Mouse (Mus musculus): ENCODE results near the gene Kcnmb3. TPM values are rescaled to one million over a fixed set of nuclear protein-coding genes. Genes with fewer than 3 reads are reported as not detected.
"Not testable (repeated sequence)": the region's sequence is repeated elsewhere in the genome, so short reads cannot be mapped to it uniquely, and the experiment has no call there.

The Kcnmb3 gene
- polyA plus RNA-seq, 1 experiment from 2014 or later, result 0.23 TPM

DNA sequence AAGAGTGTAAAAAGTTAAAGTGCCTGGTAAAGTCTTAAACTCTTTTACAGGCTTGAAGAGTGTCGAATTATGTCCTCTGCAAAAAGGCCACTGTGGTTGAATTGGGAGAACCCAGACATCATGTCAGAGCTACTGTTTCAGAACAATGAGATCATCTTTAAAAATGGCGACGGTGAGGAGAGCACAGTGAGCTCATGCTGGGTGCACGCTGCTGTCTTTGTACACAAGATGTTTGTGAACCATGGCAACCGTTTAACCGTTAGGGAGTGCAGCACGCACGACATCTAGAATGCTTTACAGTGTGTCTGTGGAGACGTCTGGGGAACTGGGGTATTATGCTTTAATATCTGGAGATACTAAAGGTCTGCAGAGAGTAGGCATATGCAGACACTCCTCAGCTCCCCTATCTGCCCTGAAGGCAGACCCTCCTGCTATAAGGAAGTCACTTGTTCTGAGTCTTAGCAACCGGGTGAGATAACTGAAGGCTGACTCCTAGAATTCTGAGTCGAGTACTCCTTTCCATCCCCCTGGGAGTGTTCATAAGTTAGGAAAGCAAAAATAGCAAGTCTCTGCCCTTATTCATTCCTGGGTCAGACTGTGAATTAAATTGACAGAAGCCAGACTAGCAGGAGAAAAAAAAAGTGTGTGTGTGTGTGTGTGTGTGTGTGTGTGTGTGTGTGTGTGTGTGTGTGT, 37.6 kb downstream of the Kcnmb3 start:
- Histone ChIP-seq H3K4me2 (replicated peaks) (no peak overlapping the region), H3K4me1 (no peaks in the 10 kb centered on the region), H3K4me3 (no peak overlapping the region), H3K9me3 (no peaks in the 10 kb centered on the region), H3K27me3 (no peaks in the 10 kb centered on the region), H3K27ac (replicated peaks) (no peak overlapping the region), H3K9ac (replicated peaks) (no peak overlapping the region), H3K36me3 (peaks cover 72% of the 10 kb centered on the region)
- ATAC-seq (ENCODE audit: low FRiP score, low read depth), result no peak
- WGBS, result 83% methylated on average over 11 of the region's 11 CpGs

DNA sequence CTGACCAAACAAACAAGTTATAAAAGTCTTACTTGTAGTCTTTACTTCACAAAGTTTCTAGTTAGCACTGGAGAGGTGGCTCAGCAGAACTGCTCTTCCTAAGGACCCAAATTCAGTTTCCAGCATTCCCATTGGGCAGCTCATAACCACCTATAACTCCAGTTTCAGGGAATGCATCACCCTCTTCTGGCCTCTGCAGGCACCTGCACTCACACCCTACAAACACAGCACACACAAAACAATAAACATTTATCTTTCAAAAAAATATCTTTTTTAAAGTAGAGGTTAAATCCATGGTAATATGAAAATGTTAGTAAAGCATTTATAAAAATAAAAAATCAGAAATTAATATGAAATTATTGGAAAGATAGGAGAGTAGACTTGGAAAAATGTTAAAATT, 50.3 kb downstream of the Kcnmb3 start:
- Histone ChIP-seq H3K4me2 (replicated peaks) (no peak overlapping the region), H3K27me3 (no peaks in the 10 kb centered on the region), H3K9me3 (no peaks in the 10 kb centered on the region), H3K4me3 (no peak overlapping the region), H3K4me1 (no peaks in the 10 kb centered on the region), H3K27ac (replicated peaks) (no peak overlapping the region), H3K36me3 (peaks cover 74% of the 10 kb centered on the region), H3K9ac (replicated peaks) (no peak overlapping the region)
- no peak for ATAC-seq (ENCODE audit: low FRiP score, low read depth)

DNA sequence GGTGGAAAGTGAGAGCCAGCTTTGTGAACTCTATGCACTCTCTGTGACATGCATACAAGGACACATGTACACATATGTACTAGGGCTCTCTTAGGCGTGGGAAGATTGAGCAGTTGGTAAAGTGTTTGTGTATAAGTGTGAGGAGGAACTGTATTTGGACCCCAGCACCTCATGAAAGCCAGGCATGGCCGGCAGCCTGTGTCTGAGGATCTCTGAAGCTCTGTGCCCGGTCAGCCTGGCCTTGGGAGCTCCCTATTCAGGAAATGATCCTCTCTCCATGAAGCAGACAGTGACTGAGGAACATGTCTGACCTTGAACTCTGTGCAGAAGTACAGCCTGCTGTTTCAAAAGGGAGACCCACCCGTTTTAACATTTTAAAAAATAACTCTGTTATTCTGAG, 53.3 kb downstream of the Kcnmb3 start:
- Histone ChIP-seq H3K9me3 (no peaks in the 10 kb centered on the region), H3K9ac (replicated peaks) (no peak overlapping the region), H3K27me3 (no peaks in the 10 kb centered on the region), H3K4me2 (replicated peaks) (no peak overlapping the region), H3K4me3 (no peak overlapping the region), H3K36me3 (peaks cover 60% of the 10 kb centered on the region), H3K27ac (replicated peaks) (no peak overlapping the region), H3K4me1 (no peaks in the 10 kb centered on the region)
- 84% methylated on average over 4 of the region's 4 CpGs for WGBS
- no peak for ATAC-seq (ENCODE audit: low FRiP score, low read depth)

- H3K36me3 ChIP-seq, result peaks cover 54% of the 10 kb centered on the region
Measured at GRCm38 (mm10) chr3:32437820-32438219, 54.2 kb downstream of the Kcnmb3 start.

DNA sequence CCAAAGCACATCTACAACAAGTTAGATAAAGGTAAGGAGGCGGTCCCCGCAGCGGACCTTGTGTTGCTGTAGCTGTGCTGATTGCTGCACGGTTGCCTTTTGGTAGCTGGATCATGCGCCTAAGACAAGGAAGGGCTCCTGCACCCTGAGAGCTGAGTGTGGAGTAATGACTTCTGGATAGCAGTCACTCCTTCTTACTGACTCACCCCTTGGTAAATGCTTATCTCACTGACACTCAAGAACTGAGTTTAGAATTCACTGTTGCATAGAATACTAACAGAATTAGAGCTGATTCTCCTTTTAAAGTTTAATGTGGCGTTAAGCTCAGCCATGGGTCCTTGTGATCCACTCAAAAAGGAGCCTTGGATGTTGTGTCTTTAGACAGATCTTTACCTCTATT, 54.7 kb downstream of the Kcnmb3 start:
- Histone ChIP-seq H3K4me2 (replicated peaks) (no peak overlapping the region), H3K4me1 (no peaks in the 10 kb centered on the region), H3K27ac (replicated peaks) (no peak overlapping the region), H3K9me3 (no peaks in the 10 kb centered on the region), H3K4me3 (no peak overlapping the region), H3K27me3 (no peaks in the 10 kb centered on the region), H3K9ac (replicated peaks) (no peak overlapping the region), H3K36me3 (peaks cover 49% of the 10 kb centered on the region)
- 94% methylated on average over 6 of the region's 6 CpGs for WGBS
- no peak for ATAC-seq (ENCODE audit: low FRiP score, low read depth)

More at GRCm38 (mm10) chr3:32437820-32438219, 54.2 kb downstream of the Kcnmb3 start:
- H3K27ac ChIP-seq (replicated peaks), result no peak overlapping the region
- no peaks in the 10 kb centered on the region for H3K9me3 ChIP-seq
- H3K4me1 ChIP-seq, result no peaks in the 10 kb centered on the region
- H3K9ac ChIP-seq (replicated peaks), result no peak overlapping the region
- no peak overlapping the region for H3K4me3 ChIP-seq
- no peaks in the 10 kb centered on the region for H3K27me3 ChIP-seq
- H3K4me2 ChIP-seq (replicated peaks), result no peak overlapping the region
- no peak for ATAC-seq (ENCODE audit: low FRiP score, low read depth)
- 97% methylated on average over 6 of the region's 6 CpGs for WGBS

GRCm38 (mm10) chr3:32436101-32436500, 55.9 kb downstream of the Kcnmb3 start:
- H3K9ac ChIP-seq (replicated peaks), result no peak overlapping the region
- no peaks in the 10 kb centered on the region for H3K9me3 ChIP-seq
- H3K4me3 ChIP-seq, result no peak overlapping the region
- H3K27me3 ChIP-seq, result no peaks in the 10 kb centered on the region
- no peak overlapping the region for H3K27ac ChIP-seq (replicated peaks)
- 90% methylated on average over 11 of the region's 11 CpGs for WGBS
- no peaks in the 10 kb centered on the region for H3K4me1 ChIP-seq
- ATAC-seq (ENCODE audit: low FRiP score, low read depth), result no peak
- H3K36me3 ChIP-seq, result peaks cover 39% of the 10 kb centered on the region
- no peak overlapping the region for H3K4me2 ChIP-seq (replicated peaks)

GRCm38 (mm10) chr3:32434016-32434415, 58.0 kb downstream of the Kcnmb3 start:
- no peak for ATAC-seq (ENCODE audit: low FRiP score, low read depth)
- Histone ChIP-seq H3K9me3 (no peaks in the 10 kb centered on the region), H3K36me3 (peaks cover 21% of the 10 kb centered on the region), H3K4me3 (no peak overlapping the region), H3K4me1 (no peaks in the 10 kb centered on the region), H3K9ac (replicated peaks) (no peak overlapping the region), H3K27me3 (no peaks in the 10 kb centered on the region), H3K27ac (replicated peaks) (no peak overlapping the region), H3K4me2 (replicated peaks) (no peak overlapping the region)
- WGBS, result 91% methylated on average over 2 of the region's 2 CpGs

DNA sequence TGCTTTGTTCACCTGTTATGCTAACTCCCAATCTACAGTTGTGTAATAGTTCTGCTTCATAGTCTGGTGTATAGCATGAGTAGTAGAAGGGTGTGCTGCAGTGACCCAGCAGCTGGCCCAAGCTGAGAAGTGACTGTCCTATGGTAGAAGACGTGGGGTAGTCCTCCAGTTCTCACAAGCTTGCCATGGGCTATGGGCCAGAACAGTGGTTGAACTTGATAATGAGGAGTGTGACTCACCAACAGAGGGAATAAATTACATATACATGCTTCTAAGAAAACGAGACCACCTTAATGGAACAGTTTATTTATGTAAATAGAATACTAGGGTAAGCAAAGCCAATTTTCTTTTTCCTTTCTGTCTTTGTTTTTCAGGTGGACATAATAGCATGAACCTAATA, 61.6 kb downstream of the Kcnmb3 start:
- Histone ChIP-seq H3K27ac (replicated peaks) (no peak overlapping the region), H3K4me3 (no peak overlapping the region), H3K36me3 (no peaks in the 10 kb centered on the region), H3K4me2 (replicated peaks) (no peak overlapping the region), H3K9me3 (no peaks in the 10 kb centered on the region), H3K4me1 (no peaks in the 10 kb centered on the region), H3K27me3 (no peaks in the 10 kb centered on the region), H3K9ac (replicated peaks) (no peak overlapping the region)
- WGBS, result 85% methylated on average over 2 of the region's 2 CpGs
- ATAC-seq (ENCODE audit: low FRiP score, low read depth), result no peak

DNA sequence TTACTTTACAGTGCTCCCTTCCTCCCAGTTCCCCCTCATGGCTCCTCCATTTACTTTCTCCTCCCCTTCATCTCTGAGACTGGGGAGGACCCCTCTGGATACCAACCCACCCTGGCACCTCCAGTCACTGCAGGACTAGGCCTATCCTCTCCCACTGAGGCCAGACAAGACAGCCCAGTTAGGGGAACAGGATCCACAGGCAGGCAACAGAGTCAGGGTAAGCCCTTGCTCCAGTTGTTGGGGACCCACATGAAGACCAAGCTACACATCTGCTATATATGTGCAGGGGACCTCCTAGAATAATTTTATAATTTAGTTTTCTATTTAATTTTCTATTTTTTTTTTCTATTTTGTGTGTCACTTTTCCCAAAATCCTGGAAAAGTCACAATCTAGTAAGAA, 62.7 kb downstream of the Kcnmb3 start:
- not testable (repeated sequence) for H3K4me3 ChIP-seq; H3K9me3 ChIP-seq; H3K4me2 ChIP-seq (replicated peaks); ATAC-seq (ENCODE audit: low FRiP score, low read depth); H3K27ac ChIP-seq (replicated peaks); H3K4me1 ChIP-seq; H3K27me3 ChIP-seq; H3K9ac ChIP-seq (replicated peaks); H3K36me3 ChIP-seq

DNA sequence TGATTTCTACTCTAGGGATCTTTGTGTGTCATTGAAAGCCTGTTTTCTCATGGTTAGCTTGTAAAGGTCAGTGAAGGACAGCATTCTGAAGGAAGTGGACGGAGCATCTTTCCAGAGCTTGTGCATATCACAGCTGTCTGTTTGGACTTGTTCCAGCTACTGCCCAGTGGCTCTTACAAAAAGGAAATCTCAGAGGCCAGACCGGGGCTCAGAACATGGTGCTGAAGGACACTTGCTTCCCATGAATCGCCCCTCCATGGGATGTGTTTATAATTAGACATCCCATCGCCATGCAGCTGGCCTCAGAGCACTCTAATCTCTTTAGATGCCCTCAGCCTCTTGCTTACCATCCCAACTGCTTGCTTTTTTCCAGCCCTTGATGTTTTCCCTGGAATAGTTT, 63.1 kb downstream of the Kcnmb3 start:
- ATAC-seq (ENCODE audit: low FRiP score, low read depth), result no peak
- Histone ChIP-seq H3K9me3 (no peaks in the 10 kb centered on the region), H3K4me3 (no peak overlapping the region), H3K27me3 (no peaks in the 10 kb centered on the region), H3K36me3 (no peaks in the 10 kb centered on the region), H3K9ac (replicated peaks) (no peak overlapping the region), H3K27ac (replicated peaks) (no peak overlapping the region), H3K4me1 (no peaks in the 10 kb centered on the region), H3K4me2 (replicated peaks) (no peak overlapping the region)
- WGBS, result 70% methylated on average over 4 of the region's 4 CpGs

GRCm38 (mm10) chr3:32428361-32428760, 63.7 kb downstream of the Kcnmb3 start:
- H3K4me1 ChIP-seq, result no peaks in the 10 kb centered on the region
- ATAC-seq (ENCODE audit: low FRiP score, low read depth), result no peak
- H3K27ac ChIP-seq (replicated peaks), result no peak overlapping the region
- H3K4me2 ChIP-seq (replicated peaks), result no peak overlapping the region
- no peaks in the 10 kb centered on the region for H3K27me3 ChIP-seq
- 92% methylated on average over 3 of the region's 3 CpGs for WGBS
- no peak overlapping the region for H3K4me3 ChIP-seq
- H3K36me3 ChIP-seq, result no peaks in the 10 kb centered on the region
- H3K9ac ChIP-seq (replicated peaks), result no peak overlapping the region
- 0 out of 2 replicates have a peak, but pooled peaks cover 3% of the 10 kb centered on the region for H3K9me3 ChIP-seq

GRCm38 (mm10) chr3:32427695-32428094, 64.3 kb downstream of the Kcnmb3 start:
- no peak overlapping the region for H3K4me3 ChIP-seq
- no peaks in the 10 kb centered on the region for H3K27me3 ChIP-seq
- no peak for ATAC-seq (ENCODE audit: low FRiP score, low read depth)
- no peaks in the 10 kb centered on the region for H3K4me1 ChIP-seq
- H3K9ac ChIP-seq (replicated peaks), result no peak overlapping the region
- H3K4me2 ChIP-seq (replicated peaks), result no peak overlapping the region
- H3K9me3 ChIP-seq, result 0 out of 2 replicates have a peak, but pooled peaks cover 3% of the 10 kb centered on the region
- 87% methylated on average over 4 of the region's 4 CpGs for WGBS
- H3K36me3 ChIP-seq, result no peaks in the 10 kb centered on the region
- no peak overlapping the region for H3K27ac ChIP-seq (replicated peaks)

All from midbrain, embryonic 12.5 days (tissue).